Mouse (Mus musculus) MEL (cell line): Measurements from ENCODE around the gene Atp6v0a4.

Experiments used
- BHLHE40 ChIP-seq: IDR thresholded peaks from 2 replicates; pipeline ENCODE4 v1.6.1; 2012; ENCODE audit warnings: low read depth, mild to moderate bottlenecking, inconsistent platforms, low read length, improper control_type of control experiment, borderline replicate concordance
- CTCF ChIP-seq, 3 experiments: IDR thresholded peaks in 2 of 3; conservative IDR thresholded peaks in 1 of 3; 2 replicates each; pipeline ENCODE4 v1.5.1; 2011 to 2012; ENCODE audit warnings: low read length in 3 of 3, low read depth in 2 of 3, mild to moderate bottlenecking in 2 of 3, improper control_type of control experiment in 1 of 3, inconsistent platforms in 1 of 3, mixed read lengths in 1 of 3, moderate library complexity in 1 of 3; ENCODE audit not compliant: control insufficient read depth in 1 of 3, insufficient read depth in 1 of 3, poor library complexity in 1 of 3, severe bottlenecking in 1 of 3
- E2F4 ChIP-seq: IDR thresholded peaks from 2 replicates; pipeline ENCODE4 v1.6.1; 2011; ENCODE audit warnings: low read depth, low read length, improper control_type of control experiment, borderline replicate concordance
- GABPA ChIP-seq: IDR thresholded peaks from 2 replicates; pipeline ENCODE4 v1.6.1; 2012; ENCODE audit warnings: low read depth, mild to moderate bottlenecking, inconsistent platforms, low read length, improper control_type of control experiment, moderate library complexity
- GATA1 ChIP-seq: IDR thresholded peaks from 2 replicates; pipeline ENCODE4 v1.6.1; 2011; ENCODE audit warnings: low read depth, low read length, improper control_type of control experiment
- MAFK ChIP-seq: IDR thresholded peaks from 2 replicates; pipeline ENCODE4 v1.6.1; 2011; ENCODE audit warnings: low read depth, mild to moderate bottlenecking, low read length, improper control_type of control experiment, borderline replicate concordance
- MXI1 ChIP-seq: IDR thresholded peaks from 2 replicates; pipeline ENCODE4 v1.6.1; 2011; ENCODE audit warnings: mild to moderate bottlenecking, low read depth, low read length, improper control_type of control experiment
- POLR2A ChIP-seq, 2 experiments: IDR thresholded peaks; 2 replicates each; pipeline ENCODE4 v1.6.1; 2011 to 2012; ENCODE audit warnings: low read length in 2 of 2, mild to moderate bottlenecking in 2 of 2, control low read depth in 1 of 2, improper control_type of control experiment in 1 of 2, low read depth in 1 of 2, moderate library complexity in 1 of 2; ENCODE audit not compliant: control insufficient read depth in 1 of 2, insufficient read depth in 1 of 2, poor library complexity in 1 of 2
- POLR2AphosphoS2 ChIP-seq: IDR thresholded peaks from 2 replicates; pipeline ENCODE4 v1.6.1; 2011; ENCODE audit warnings: low read length, improper control_type of control experiment
- RAD21 ChIP-seq: IDR thresholded peaks from 2 replicates; pipeline ENCODE4 v1.6.1; 2011; ENCODE audit warnings: mild to moderate bottlenecking, low read depth, low read length, improper control_type of control experiment
- TBP ChIP-seq: IDR thresholded peaks from 2 replicates; pipeline ENCODE4 v1.8.0; 2011; ENCODE audit warnings: low read depth, low read length, improper control_type of control experiment
- UBTF ChIP-seq: IDR thresholded peaks from 2 replicates; pipeline ENCODE4 v1.6.1; 2012; ENCODE audit warnings: low read depth, mild to moderate bottlenecking, inconsistent platforms, low read length, improper control_type of control experiment, moderate library complexity, borderline replicate concordance; ENCODE audit not compliant: insufficient read depth
- USF2 ChIP-seq, 2 experiments: IDR thresholded peaks; 2 replicates each; pipeline ENCODE4 v1.6.1; 2011 to 2012; ENCODE audit warnings: improper control_type of control experiment in 2 of 2, low read length in 2 of 2, borderline replicate concordance in 1 of 2, inconsistent platforms in 1 of 2, low read depth in 1 of 2, mild to moderate bottlenecking in 1 of 2; ENCODE audit not compliant: insufficient read depth in 1 of 2
- ZNF384 ChIP-seq: IDR thresholded peaks from 2 replicates; pipeline ENCODE4 v1.6.1; 2012; ENCODE audit warnings: low read depth, mild to moderate bottlenecking, inconsistent platforms, low read length, improper control_type of control experiment

DNA sequence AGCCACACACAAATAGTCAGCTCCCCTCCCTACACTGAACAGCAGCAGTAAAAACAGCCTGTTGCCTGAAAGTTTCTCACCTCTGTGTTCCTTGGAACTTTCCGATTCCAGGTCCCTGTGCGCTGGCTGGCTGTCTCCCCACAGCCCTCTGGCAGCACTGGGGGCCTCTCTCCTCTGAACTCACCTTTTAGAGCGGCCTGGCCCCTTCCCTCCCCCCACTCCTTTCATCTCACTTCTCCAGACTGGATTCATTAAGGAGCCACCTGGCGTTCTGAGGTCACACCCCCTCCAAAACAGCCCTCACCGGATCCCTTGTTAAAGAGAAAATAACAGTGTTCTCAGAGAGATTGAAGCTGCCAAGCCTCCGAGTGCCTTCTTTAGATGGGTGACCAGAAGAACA, 77.5 kb downstream of the Atp6v0a4 start, which contains the start of gene Svopl:
- TF ChIP-seq CTCF (IDR thresholded peaks at IDR 0.05 in 2 of 3, conservative IDR thresholded peaks at IDR 0.05 in 1 of 3; ENCODE audit: control insufficient read depth in 1 of 3, insufficient read depth in 1 of 3, low read depth in 2 of 3, low read length in 3 of 3, poor library complexity in 1 of 3, severe bottlenecking in 1 of 3) = no peak
- TF ChIP-seq POLR2A (IDR thresholded peaks at IDR 0.05; ENCODE audit: control insufficient read depth in 1 of 2, insufficient read depth in 1 of 2, low read depth in 1 of 2, low read length in 2 of 2, poor library complexity in 1 of 2) = no peak
- TF ChIP-seq TBP = no peak
- TF ChIP-seq BHLHE40 = no peak
- TF ChIP-seq MXI1 = no peak
- no peak for TF ChIP-seq MAFK
- no peak for TF ChIP-seq USF2 (IDR thresholded peaks at IDR 0.05; ENCODE audit: borderline replicate concordance in 1 of 2, insufficient read depth in 1 of 2, low read depth in 1 of 2, low read length in 2 of 2)
- TF ChIP-seq GABPA = no peak
- TF ChIP-seq RAD21 = no peak
- TF ChIP-seq UBTF = no peak
- no peak for TF ChIP-seq POLR2AphosphoS2
- TF ChIP-seq E2F4 = no peak
- TF ChIP-seq GATA1 = no peak
- no peak for TF ChIP-seq ZNF384
